Mouse (Mus musculus): ENCODE data around the gene Hist3h2a. TPM values are rescaled to one million over a fixed set of nuclear protein-coding genes. Genes with fewer than 3 reads are reported as not detected.

Gene Hist3h2a
- polyA plus RNA-seq, 1 experiment from 2014 or later: 16.1 TPM

DNA sequence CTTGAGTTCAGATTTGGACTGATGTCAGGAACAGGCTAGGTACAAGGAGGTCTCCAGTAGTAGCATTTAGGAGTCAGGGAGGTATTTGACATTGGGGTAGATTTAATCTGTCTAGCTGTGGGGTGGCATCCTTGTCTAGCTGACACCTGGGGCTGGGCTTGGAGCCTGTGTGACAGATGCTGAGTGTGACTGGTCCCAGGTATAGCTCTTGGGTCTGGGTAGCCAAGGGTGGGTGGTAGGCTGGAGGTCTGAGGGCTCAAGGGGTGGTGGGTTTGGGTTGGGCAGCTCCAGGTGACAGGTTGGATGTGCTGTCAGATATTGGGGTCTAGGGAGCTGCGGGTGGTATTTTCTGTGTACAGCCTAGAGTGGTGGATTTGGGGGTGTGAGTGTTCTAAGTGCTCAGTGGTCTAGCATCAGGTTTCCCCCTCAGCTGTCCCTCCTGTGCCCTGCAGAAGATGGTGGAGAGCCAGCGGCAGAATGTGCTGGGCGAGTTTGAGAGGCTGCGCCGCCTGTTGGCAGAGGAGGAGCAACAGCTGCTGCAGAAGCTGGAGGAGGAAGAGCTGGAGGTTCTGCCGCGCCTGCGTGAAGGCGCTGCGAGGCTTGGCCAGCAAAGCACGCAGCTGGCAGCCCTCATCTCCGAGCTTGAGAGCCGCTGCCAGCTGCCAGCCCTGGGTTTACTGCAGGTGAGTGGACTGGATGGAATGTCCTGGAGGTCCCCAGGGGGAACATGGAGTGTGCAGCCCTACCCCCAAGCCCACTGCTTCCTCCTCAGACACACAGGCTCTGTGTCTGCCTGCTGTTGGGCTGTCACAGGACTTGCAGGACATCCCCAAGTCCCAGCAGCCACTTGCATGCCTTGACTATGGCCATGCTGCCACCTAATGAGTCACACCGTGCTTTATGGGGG, 27.3 kb downstream of the Hist3h2a start:
- no peak for ATAC-seq (ENCODE audit: insufficient read depth)
- Histone ChIP-seq H3K27me3 (no peaks in the 10 kb centered on the region), H3K4me1 (replicated peaks) (peaks cover 62% of the 10 kb centered on the region), H3K27ac (replicated peaks) (0 out of 2 replicates have a peak overlapping the region, but pooled peaks have one; percentile 24), H3K36me3 (replicated peaks) (peaks cover 50% of the 10 kb centered on the region), H3K9me3 (replicated peaks) (no peaks in the 10 kb centered on the region), H3K9ac (no peak overlapping the region), H3K4me3 (replicated peaks) (no peak overlapping the region), H3K4me2 (no peak overlapping the region)
- 61% methylated on average over 14 of the region's 14 CpGs for WGBS (ENCODE audit: insufficient replicate concordance)

DNA sequence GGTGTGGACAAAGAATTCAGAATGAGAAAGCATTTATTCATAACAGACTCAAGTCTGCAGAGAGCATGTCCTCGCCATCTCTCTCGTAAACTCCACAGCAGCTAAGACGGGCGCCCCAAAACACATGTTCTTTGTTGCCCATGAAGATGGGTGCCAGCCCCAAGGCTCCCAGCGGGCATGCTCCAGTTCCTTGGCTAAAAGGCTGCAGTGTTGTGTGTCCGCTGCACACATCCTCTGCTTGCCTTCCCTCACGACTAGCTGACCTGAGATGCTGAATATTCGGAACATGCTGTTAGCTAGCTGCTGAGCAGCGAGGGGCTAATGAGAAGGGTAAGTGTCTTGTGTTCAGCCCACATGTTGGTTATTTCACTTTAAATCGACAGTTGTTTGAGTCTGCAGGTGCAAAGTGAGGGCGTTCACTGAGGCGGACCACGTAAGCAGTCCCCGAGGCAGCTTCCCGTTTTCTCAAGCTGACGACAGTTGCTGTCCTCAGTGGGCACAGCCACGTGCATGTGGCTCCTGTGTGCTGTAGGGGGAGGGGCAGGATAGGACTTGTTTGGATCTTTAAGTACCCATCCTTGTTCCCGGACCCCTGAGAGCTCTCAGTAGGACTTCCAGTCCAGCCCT, 28.1 kb downstream of the Hist3h2a start:
- H3K4me1 ChIP-seq (replicated peaks): peaks cover 59% of the 10 kb centered on the region
- H3K36me3 ChIP-seq (replicated peaks): peaks cover 58% of the 10 kb centered on the region
- H3K27me3 ChIP-seq: no peaks in the 10 kb centered on the region
- ATAC-seq (ENCODE audit: insufficient read depth): no peak
- no peak overlapping the region for H3K4me2 ChIP-seq
- H3K9ac ChIP-seq: no peak overlapping the region
- WGBS (ENCODE audit: insufficient replicate concordance): 67% methylated on average over 18 of the region's 18 CpGs
- H3K4me3 ChIP-seq (replicated peaks): no peak overlapping the region
- 0 out of 2 replicates have a peak overlapping the region, but pooled peaks have one; percentile 24 for H3K27ac ChIP-seq (replicated peaks)
- no peaks in the 10 kb centered on the region for H3K9me3 ChIP-seq (replicated peaks)

DNA sequence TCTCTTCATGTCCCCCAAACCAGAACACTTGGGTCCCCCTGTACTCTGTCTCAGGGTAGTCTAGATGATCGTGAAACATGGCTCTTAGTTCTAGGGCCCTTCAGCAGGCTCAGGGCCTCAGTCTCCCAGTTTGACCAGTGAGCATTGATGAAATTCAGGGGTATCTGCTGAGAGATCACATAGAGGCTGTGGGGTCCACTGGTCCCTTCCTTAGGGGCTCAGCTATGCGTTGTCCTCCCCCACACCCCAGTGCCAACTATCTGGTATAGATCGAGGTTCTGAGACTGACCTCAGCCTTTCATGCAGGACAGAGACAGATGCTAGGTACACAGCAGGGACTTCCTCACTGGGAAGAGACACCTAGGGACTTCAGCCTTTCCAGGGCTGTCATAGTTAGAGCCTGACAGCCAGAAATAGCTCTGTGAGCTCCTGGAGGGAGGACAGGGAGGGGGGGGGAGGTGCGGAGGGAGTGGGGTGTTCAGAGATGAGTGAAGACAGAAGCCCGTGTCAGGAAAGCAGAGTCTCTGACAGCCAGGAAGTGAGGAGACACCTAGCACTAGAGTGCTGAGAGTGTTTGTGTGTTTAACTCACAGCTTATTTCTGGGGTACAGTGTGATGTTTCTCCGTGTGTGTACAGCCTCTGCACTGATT, 29.3 kb downstream of the Hist3h2a start:
- Histone ChIP-seq H3K27ac (replicated peaks) (no peak overlapping the region), H3K9me3 (replicated peaks) (no peaks in the 10 kb centered on the region), H3K9ac (no peak overlapping the region), H3K4me1 (replicated peaks) (peaks cover 54% of the 10 kb centered on the region), H3K27me3 (no peaks in the 10 kb centered on the region), H3K36me3 (replicated peaks) (peaks cover 70% of the 10 kb centered on the region), H3K4me3 (replicated peaks) (no peak overlapping the region), H3K4me2 (no peak overlapping the region)
- ATAC-seq (ENCODE audit: insufficient read depth): no peak
- WGBS (ENCODE audit: insufficient replicate concordance): 73% methylated on average over 6 of the region's 6 CpGs

DNA sequence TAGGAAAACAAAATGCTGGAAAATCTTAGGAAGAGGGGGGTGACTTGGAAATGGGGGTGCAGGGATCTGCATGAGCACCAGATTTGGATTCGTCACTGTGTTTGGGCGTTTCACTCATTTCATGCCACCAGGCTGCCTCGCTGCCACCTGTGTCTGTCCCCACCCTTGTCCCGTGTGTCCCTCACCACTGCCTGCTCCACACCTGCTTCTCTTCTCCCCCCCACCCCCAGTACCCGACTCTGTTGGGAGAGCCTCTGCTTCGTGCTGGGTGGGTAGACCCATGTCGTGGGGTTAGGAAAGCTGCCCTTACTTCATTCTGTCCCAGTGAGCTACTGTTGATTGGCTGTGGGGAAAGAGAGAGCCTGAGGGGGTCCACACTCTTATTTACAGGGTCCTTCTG, 30.2 kb downstream of the Hist3h2a start:
- peaks cover 45% of the 10 kb centered on the region for H3K4me1 ChIP-seq (replicated peaks)
- 74% methylated on average over 7 of the region's 7 CpGs for WGBS (ENCODE audit: insufficient replicate concordance)
- H3K27me3 ChIP-seq: no peaks in the 10 kb centered on the region
- no peaks in the 10 kb centered on the region for H3K9me3 ChIP-seq (replicated peaks)
- H3K27ac ChIP-seq (replicated peaks): no peak overlapping the region
- H3K4me3 ChIP-seq (replicated peaks): no peak overlapping the region
- ATAC-seq (ENCODE audit: insufficient read depth): no peak
- H3K9ac ChIP-seq: no peak overlapping the region
- H3K4me2 ChIP-seq: no peak overlapping the region
- peaks cover 79% of the 10 kb centered on the region for H3K36me3 ChIP-seq (replicated peaks)

DNA sequence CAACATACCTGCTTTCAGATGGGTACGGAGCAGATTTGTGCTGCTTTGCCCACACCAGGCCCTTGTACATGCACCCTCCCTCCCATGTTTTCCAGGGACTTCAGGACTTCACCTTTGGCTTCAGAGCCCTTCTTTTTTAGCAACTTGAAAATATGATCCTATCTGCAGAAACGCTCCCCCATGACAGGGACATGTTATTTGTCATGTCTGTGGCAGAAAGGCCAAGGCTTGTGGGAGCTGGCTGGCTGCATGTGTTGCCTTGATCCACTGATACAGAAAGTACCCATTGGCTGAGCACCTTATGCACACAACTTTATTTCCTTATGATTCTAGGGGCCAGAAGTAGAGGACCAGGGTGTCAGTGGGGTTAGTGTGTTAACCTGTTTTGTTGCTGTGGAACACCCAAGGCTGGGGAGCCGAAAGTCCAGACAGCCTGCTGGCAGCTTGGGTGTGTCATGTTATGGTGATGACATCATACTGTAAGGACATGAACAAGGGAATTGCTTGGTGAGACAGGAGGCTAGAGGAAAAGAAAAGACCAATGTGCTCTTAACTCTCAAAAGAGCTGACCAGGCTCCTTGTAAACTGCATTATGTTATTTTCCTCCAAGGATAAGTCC, 30.9 kb downstream of the Hist3h2a start:
- Histone ChIP-seq H3K27ac (replicated peaks) (no peak overlapping the region), H3K4me3 (replicated peaks) (no peak overlapping the region), H3K4me1 (replicated peaks) (peaks cover 38% of the 10 kb centered on the region), H3K4me2 (no peak overlapping the region), H3K36me3 (replicated peaks) (peaks cover 86% of the 10 kb centered on the region), H3K27me3 (no peaks in the 10 kb centered on the region), H3K9ac (no peak overlapping the region), H3K9me3 (replicated peaks) (no peaks in the 10 kb centered on the region)
- 81% methylated on average over 3 of the region's 3 CpGs for WGBS (ENCODE audit: insufficient replicate concordance)
- ATAC-seq (ENCODE audit: insufficient read depth): no peak

DNA sequence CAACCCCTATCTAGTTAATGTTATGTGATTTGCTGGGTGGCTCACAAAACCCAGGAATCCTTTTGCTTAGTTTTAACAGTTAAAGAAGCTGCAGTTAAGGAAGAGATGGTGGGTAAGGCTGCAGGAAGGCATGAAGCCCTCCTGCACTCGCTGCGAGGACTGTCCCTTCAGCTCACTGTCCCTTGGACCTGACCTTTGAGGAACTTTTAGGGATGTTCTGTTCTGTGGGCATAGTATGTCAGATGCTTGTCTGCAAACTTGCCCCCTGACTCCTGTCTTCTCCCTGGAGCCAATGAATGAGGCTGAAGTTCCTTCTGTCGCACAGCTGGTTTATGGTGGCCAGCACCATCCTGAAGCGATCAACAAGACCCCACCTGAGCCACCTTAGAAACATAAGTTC, 34.7 kb downstream of the Hist3h2a start:
- no peak overlapping the region for H3K4me3 ChIP-seq (replicated peaks)
- no peak overlapping the region for H3K9ac ChIP-seq
- no peak for ATAC-seq (ENCODE audit: insufficient read depth)
- H3K4me1 ChIP-seq (replicated peaks): peaks cover 40% of the 10 kb centered on the region
- WGBS (ENCODE audit: insufficient replicate concordance): 86% methylated on average over 4 of the region's 4 CpGs
- H3K27me3 ChIP-seq: peaks cover 6% of the 10 kb centered on the region; the same call in 1 of the 2 replicates
- no peak overlapping the region for H3K27ac ChIP-seq (replicated peaks)
- H3K4me2 ChIP-seq: no peak overlapping the region
- H3K9me3 ChIP-seq (replicated peaks): no peaks in the 10 kb centered on the region
- peaks cover 66% of the 10 kb centered on the region for H3K36me3 ChIP-seq (replicated peaks)

DNA sequence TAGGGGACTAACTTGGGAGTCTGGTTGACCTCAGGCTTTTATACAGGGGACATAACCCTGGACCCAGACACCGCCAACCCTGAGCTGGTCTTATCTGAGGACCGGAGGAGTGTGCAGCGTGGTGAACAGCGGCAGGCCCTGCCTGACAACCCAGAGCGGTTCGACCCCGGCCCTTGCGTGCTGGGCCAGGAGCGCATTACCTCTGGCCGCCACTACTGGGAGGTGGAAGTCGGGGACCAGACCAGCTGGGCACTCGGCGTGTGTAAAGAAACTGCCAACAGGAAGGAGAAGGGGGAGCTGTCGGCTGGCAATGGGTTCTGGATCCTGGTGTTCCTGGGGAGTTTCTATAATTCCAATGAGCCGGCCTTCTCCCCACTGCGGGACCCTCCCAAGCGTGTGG, 35.7 kb downstream of the Hist3h2a start:
- H3K4me2 ChIP-seq: no peak overlapping the region
- no peaks in the 10 kb centered on the region for H3K9me3 ChIP-seq (replicated peaks)
- H3K4me1 ChIP-seq (replicated peaks): peaks cover 47% of the 10 kb centered on the region
- H3K36me3 ChIP-seq (replicated peaks): peaks cover 56% of the 10 kb centered on the region
- no peak overlapping the region for H3K9ac ChIP-seq
- ATAC-seq (ENCODE audit: insufficient read depth): no peak
- H3K27ac ChIP-seq (replicated peaks): no peak overlapping the region
- H3K27me3 ChIP-seq: peaks cover 16% of the 10 kb centered on the region
- H3K4me3 ChIP-seq (replicated peaks): no peak overlapping the region
- 81% methylated on average over 17 of the region's 17 CpGs for WGBS (ENCODE audit: insufficient replicate concordance)

DNA sequence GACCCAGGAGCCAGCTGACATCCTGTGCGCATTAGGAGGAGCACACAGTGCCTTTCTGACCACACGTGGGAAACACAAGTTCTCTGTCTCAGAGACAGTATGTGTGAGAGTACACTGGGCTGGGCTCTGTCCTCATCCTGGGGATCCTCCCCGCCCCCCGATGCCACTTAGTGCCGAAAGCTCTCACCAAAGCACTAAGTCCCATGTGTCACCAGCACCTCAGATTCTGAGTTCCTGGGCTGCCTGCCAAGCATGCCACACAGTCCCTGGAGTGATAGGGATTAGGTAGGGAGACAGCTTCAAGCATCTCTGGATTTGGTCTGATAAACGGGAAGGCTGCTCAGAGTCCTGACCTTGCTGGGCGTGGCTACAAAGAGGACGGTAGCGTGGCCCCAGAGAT, 36.3 kb downstream of the Hist3h2a start:
- Histone ChIP-seq H3K9ac (no peak overlapping the region), H3K4me3 (replicated peaks) (no peak overlapping the region), H3K4me1 (replicated peaks) (peaks cover 49% of the 10 kb centered on the region), H3K27me3 (peaks cover 23% of the 10 kb centered on the region), H3K27ac (replicated peaks) (no peak overlapping the region), H3K4me2 (no peak overlapping the region), H3K36me3 (replicated peaks) (peaks cover 49% of the 10 kb centered on the region), H3K9me3 (replicated peaks) (no peaks in the 10 kb centered on the region)
- ATAC-seq (ENCODE audit: insufficient read depth): no peak
- WGBS (ENCODE audit: insufficient replicate concordance): 58% methylated on average over 9 of the region's 9 CpGs

DNA sequence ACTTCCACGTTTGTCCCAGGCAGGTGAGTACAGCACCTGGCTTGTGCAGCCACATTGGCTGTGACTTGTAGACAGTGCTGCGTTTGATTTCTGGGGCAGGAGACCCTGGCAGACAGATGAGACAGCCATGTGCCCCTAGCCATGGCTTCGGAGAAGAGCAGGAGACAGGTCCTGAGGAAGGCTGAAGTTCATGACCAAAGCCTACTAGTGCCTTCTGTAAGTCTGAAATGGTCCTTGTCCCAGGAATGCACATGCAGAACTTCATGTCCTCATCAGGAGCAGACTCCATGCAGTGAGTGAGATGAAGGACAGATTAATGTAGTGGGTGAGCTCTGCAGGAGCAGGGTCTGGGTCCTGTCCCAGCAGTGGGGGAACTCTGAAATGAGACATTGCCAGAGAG, 37.4 kb downstream of the Hist3h2a start:
- Histone ChIP-seq H3K4me3 (replicated peaks) (no peak overlapping the region), H3K27me3 (peaks cover 31% of the 10 kb centered on the region), H3K27ac (replicated peaks) (no peak overlapping the region), H3K4me2 (no peak overlapping the region), H3K36me3 (replicated peaks) (peaks cover 38% of the 10 kb centered on the region), H3K9me3 (replicated peaks) (no peaks in the 10 kb centered on the region), H3K9ac (no peak overlapping the region), H3K4me1 (replicated peaks) (peaks cover 44% of the 10 kb centered on the region)
- WGBS (ENCODE audit: insufficient replicate concordance): 63% methylated on average over 3 of the region's 3 CpGs
- no peak for ATAC-seq (ENCODE audit: insufficient read depth)

DNA sequence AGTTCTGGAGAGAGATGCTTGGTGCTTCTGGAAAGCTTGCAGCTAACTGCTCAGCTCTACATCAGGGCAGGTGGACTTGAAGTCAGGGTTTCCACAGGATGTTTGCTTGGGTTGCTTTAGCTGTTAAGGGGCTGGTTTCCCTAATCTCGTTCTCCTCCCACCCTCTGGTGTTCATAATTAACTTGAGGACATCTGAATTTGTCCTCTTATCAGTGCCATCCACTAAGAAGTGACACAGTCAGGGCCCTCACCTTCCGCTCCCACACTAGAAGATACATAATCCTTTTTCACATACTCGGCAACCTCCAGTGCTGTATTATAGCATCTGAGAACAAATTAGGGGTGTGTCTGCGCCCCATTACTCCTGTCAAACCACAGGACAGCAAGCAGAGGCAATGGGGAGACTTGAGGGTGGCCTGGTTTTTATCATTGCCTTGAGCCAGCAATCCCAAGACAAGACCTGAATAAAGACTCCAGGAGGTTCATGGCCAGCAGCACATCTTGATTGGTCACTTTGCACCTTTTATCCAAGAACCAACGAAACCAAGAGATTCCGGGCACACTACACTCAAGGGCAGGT, 38.7 kb downstream of the Hist3h2a start:
- H3K27me3 ChIP-seq: peaks cover 31% of the 10 kb centered on the region
- peaks cover 44% of the 10 kb centered on the region for H3K4me1 ChIP-seq (replicated peaks)
- H3K36me3 ChIP-seq (replicated peaks): peaks cover 25% of the 10 kb centered on the region
- H3K9me3 ChIP-seq (replicated peaks): no peaks in the 10 kb centered on the region
- H3K9ac ChIP-seq: no peak overlapping the region
- no peak for ATAC-seq (ENCODE audit: insufficient read depth)
- no peak overlapping the region for H3K4me2 ChIP-seq
- H3K27ac ChIP-seq (replicated peaks): no peak overlapping the region
- H3K4me3 ChIP-seq (replicated peaks): no peak overlapping the region
- WGBS (ENCODE audit: insufficient replicate concordance): 43% methylated on average over 6 of the region's 6 CpGs
